Mouse (Mus musculus) spleen, adult 2 months (tissue): ENCODE measurements at regions not wholly inside any gene's neighbourhood (a gene's known extent, or its start where the extent isn't known, plus 50 kb on each side); places are given as distances from the start of the nearest gene placed in this dataset.

ENCODE experiments used
- CTCF ChIP-seq: fragments of 200-500 bp; IDR thresholded peaks from 2 replicates; pipeline ENCODE4 v1.5.1; 2011; ENCODE audit warnings: mild to moderate bottlenecking, inconsistent platforms; ENCODE audit not compliant: insufficient read depth, insufficient read length, insufficient replicate concordance; ENCODE audit errors: extremely low read depth
- POLR2A ChIP-seq: fragments of 200-500 bp; IDR thresholded peaks from 2 replicates; pipeline ENCODE4 v1.6.1; 2011; ENCODE audit warnings: low read depth, low read length, inconsistent platforms

DNA sequence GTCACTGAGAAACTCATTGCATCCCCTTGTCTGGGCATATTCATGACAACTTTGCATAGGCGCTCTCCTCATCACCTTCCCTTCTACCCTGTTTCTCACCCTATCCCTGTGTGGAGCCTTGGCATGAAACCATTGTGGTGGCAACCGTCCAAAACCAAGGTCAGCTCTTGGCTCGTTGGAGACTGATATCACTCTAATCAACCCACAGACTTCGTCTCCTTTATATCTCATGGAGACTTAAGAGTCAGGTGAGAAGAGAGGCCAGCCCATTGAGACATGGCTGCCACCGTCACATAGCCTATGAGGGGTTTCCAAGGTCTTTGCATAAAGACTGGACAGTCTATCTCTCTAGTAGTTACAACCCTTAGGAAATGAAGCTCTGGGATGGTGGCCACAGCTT, 305.5 kb upstream of the Runx1 start:
- TF ChIP-seq CTCF (no peak), POLR2A (no peak)
